Mouse (Mus musculus) midbrain, embryonic 12.5 days (tissue): ENCODE results near the gene Zfp87. TPM values are rescaled to one million over a fixed set of nuclear protein-coding genes. Genes with fewer than 3 reads are reported as not detected.

Source experiments
- ATAC-seq: fragments of 200-750 bp; cut with Nextera tagmentation; 2 replicates; pipeline ENCODE4 v1.8.0; 2017; ENCODE audit warnings: low read depth, moderate TSS enrichment, moderate library complexity; ENCODE audit not compliant: low FRiP score
- H3K27ac ChIP-seq: fragments of 300-500 bp; sonication (generic); replicated peaks from 2 replicates; pipeline ENCODE4 v1.5.1; 2016; ENCODE audit warnings: mild to moderate bottlenecking
- H3K27me3 ChIP-seq: fragments of 300-500 bp; sonication (generic); 2 replicates; pipeline ENCODE4 v1.6.1; 2016; ENCODE audit warnings: mild to moderate bottlenecking
- H3K36me3 ChIP-seq: fragments of 300-500 bp; sonication (generic); 2 replicates; pipeline ENCODE4 v1.6.1; 2016
- H3K4me1 ChIP-seq: fragments of 300-500 bp; sonication (generic); 2 replicates; pipeline ENCODE4 v1.6.1; 2016
- H3K4me2 ChIP-seq: fragments of 300-500 bp; sonication (generic); replicated peaks from 2 replicates; pipeline ENCODE4 v1.6.1; 2016; ENCODE audit warnings: mild to moderate bottlenecking, moderate library complexity
- H3K4me3 ChIP-seq: fragments of 300-500 bp; sonication (generic); 2 replicates; pipeline ENCODE4 v1.5.1; 2016; ENCODE audit warnings: mild to moderate bottlenecking
- H3K9ac ChIP-seq: fragments of 300-500 bp; sonication (generic); replicated peaks from 2 replicates; pipeline ENCODE4 v1.6.1; 2016; ENCODE audit warnings: mild to moderate bottlenecking, moderate library complexity
- H3K9me3 ChIP-seq: fragments of 300-500 bp; sonication (generic); 2 replicates; pipeline ENCODE4 v1.6.1; 2016; ENCODE audit warnings: mild to moderate bottlenecking
- WGBS: fragments of 180-500 bp; shearing (Covaris S2); methylation state at CpG from one replicate; pipeline ENCODE4 v1.1.7; 2016; 5-methylcytosine and 5-hydroxymethylcytosine counted together
- polyA plus RNA-seq: library from polyadenylated mRNA; unstranded; fragments of >200 nt; fragmentation: Nextera tagmentation; extraction: Ambion mirVana; gene quantifications from 2 replicates; pipeline ENCODE4 v1.2.1, GENCODE M21; 2016

Gene Zfp87
- 32.7 and 36.7 TPM in 2 replicates for polyA plus RNA-seq

DNA sequence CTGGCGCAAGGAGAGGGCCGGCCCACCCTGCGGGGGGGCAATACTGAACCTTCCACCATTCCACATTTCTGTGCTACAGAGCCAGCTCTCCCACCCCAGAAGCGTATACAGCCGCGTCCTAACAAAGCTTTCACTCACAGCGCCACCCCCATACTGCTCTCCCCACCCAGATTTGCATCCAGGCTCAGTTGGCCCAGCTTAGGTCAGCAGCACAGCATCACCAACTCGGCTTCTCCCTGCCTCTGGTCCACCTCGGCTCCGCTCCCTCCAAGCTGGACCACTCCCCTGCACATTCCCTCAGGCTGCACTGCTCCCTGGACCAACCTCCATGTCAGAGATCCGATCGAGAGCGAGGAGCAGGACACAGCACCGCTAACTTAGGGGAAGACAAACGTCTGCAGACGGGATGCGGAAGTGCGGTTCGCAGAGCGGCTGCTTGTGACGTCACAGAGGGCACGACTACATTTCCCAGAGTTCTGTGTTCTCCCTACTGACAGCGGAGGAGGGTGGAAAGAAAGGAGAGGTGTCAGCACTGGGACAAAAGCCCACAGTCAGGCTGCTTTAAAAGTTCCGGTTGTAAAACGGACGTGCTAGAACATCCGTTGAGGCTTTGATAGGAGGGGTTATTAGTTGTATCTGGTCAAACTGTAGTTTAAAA lies at the start of gene Zfp87, which contains the start of gene Gm26965:
Zfp87 (minus strand) TSS at position 425 of the 658 bp plus-strand sequence.
Gm26965 (minus strand) TSS at position 399 of the 658 bp plus-strand sequence.
- peak; percentile 98 for ATAC-seq
- Histone ChIP-seq H3K27me3 (no peaks in the 10 kb centered on the region), H3K4me1 (peaks cover 20% of the 10 kb centered on the region), H3K4me2 (peak within 1 kb of the TSS; percentile 86), H3K9ac (peak within 1 kb of the TSS; percentile 85), H3K36me3 (peaks cover 3% of the 10 kb centered on the region), H3K4me3 (peak within 1 kb of the TSS; percentile 88), H3K27ac (peak within 1 kb of the TSS; percentile 61), H3K9me3 (no peaks in the 10 kb centered on the region)
- under 1% methylated on average over 27 of the region's 27 CpGs for WGBS

DNA sequence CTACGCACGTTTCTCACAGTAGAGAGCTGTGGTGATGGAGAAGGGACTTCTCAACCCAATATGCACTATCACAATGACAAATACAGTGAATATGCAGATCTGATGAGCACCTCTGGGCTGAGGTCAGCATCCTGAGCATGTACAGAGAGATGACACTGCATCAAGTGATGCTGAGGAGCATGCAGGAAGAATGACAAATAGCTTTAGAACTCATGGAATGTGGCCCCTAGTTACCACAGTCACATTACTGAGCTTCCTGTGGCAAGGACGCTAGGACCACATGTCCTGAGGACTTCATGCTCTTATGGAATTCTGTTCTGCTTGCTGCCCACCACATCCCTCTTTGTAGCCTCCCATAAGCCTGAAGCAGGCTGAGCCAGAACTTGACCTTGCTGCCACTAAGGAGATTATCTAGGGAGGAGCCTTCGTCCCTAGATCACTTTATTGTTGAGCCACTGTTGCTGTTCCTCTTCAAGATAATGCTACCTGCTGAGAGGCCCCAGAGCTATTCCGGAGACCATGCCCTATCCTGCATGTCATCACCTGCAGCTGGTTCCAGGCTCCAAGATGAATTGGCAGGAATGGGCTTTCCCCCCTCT lies 46.7 kb upstream of the Zfp87 start:
- Histone ChIP-seq H3K27ac (no peak overlapping the region), H3K27me3 (no peaks in the 10 kb centered on the region), H3K4me3 (no peak overlapping the region), H3K4me1 (no peaks in the 10 kb centered on the region), H3K9ac (no peak overlapping the region), H3K9me3 (no peaks in the 10 kb centered on the region), H3K4me2 (no peak overlapping the region), H3K36me3 (no peaks in the 10 kb centered on the region)
- no peak for ATAC-seq
- 72% methylated on average over 5 of the region's 5 CpGs for whole genome bisulfite sequencing

DNA sequence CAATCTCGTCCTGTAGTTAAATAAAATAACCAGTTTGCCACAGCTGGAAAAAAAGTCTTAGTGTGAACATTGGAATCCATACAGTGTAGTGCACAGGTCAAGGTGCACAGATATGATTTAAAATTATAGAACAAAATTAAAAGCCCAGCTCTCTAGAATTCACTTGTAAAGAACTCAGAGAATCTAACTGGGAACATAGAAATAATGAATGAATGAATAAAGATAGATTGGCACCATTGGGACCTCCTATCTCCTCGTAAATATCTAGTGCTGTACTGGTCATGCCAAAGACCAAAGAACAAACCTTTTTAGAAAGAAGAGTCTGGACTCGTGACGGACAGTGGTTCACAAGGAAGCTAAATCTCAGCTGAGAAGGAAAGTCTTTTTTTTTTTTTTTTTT lies 27.8 kb upstream of the Zfp87 start, which contains the start of gene Zfp748:
Zfp748 (minus strand) TSS at position 101 of the 400 bp plus-strand sequence.
- Histone ChIP-seq H3K9ac (peak within 1 kb of the TSS; percentile 85), H3K4me2 (peak within 1 kb of the TSS; percentile 60), H3K27ac (peak within 1 kb of the TSS; percentile 76), H3K36me3 (no peaks in the 10 kb centered on the region), H3K9me3 (no peaks in the 10 kb centered on the region), H3K27me3 (no peaks in the 10 kb centered on the region), H3K4me3 (peak within 1 kb of the TSS; percentile 90), H3K4me1 (peaks cover 10% of the 10 kb centered on the region)
- ATAC-seq: no peak
- WGBS: 83% methylated on average over 4 of the region's 4 CpGs

DNA sequence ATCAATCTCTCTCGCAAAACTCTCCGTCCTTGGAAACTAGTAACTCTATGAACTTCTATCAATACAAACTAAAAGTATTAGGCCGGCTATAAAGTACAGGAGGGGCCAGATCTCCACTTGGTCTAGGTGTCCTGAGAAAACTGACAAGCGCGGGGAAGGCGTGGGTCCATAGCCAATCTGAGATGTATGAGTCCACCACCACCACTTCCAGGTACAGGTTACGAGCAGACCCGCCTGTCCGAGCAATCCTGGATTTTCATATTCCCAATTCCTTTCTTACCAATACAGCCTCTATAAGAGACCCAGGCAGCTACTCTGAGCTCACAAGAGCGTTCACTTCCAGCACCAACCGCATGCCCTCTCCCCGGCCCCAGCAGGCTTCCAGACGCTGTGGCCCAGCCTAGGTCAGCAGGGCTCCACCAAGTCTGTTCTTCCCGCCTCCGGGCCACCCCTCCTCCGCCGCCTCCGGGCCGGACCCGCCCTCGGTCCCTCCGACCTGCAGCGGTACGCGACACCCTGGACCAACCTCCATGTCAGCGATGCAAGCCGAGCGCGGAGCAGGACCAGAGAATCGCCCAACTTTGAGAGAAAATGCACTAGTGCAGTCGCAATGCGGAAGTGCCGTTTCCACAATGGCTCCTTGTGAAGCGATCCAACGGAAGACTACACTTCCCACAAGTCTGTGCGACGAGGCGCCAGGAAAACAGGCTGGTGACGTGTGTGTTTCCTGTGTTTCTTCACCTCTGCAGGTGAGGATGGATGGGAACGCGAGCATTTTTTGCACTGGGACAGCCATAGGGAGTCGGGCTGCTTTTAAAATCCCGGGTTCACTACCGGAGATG lies 26.7 kb upstream of the Zfp87 start:
- ATAC-seq: peak; percentile 99
- Histone ChIP-seq H3K4me3 (peak overlapping the region; percentile 90), H3K4me1 (peaks cover 10% of the 10 kb centered on the region), H3K4me2 (peak overlapping the region; percentile 60), H3K27ac (peak overlapping the region; percentile 76), H3K27me3 (no peaks in the 10 kb centered on the region), H3K9ac (peak overlapping the region; percentile 85), H3K9me3 (no peaks in the 10 kb centered on the region), H3K36me3 (no peaks in the 10 kb centered on the region)
- under 1% methylated on average over 44 of the region's 44 CpGs for WGBS

DNA sequence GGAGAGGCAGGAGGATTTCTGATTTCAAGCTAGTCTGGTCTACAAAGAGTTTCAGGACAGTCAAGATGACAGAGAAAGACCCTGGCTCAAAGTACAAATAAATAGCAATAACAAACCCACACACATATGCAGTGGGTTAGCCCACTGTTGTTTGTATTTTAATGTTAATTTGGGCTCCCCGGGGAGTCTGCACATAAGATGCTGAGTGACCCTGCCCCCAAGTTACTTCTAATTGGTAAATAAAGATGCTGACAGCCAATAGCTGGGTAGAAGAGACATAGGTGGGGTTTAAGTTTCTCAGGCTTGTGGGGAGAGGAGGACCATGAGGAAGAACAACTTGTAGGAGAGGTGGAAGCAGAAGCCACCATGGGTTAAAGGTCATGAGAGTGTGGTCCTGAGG lies 20.0 kb upstream of the Zfp87 start:
- H3K4me3 ChIP-seq: no peak overlapping the region
- H3K9me3 ChIP-seq: peaks cover 10% of the 10 kb centered on the region
- H3K4me2 ChIP-seq: no peak overlapping the region
- H3K27ac ChIP-seq: no peak overlapping the region
- ATAC-seq: no peak
- no peaks in the 10 kb centered on the region for H3K27me3 ChIP-seq
- no peaks in the 10 kb centered on the region for H3K4me1 ChIP-seq
- peaks cover 44% of the 10 kb centered on the region for H3K36me3 ChIP-seq
- 91% methylated on average over 1 of the region's 1 CpGs for WGBS
- no peak overlapping the region for H3K9ac ChIP-seq

DNA sequence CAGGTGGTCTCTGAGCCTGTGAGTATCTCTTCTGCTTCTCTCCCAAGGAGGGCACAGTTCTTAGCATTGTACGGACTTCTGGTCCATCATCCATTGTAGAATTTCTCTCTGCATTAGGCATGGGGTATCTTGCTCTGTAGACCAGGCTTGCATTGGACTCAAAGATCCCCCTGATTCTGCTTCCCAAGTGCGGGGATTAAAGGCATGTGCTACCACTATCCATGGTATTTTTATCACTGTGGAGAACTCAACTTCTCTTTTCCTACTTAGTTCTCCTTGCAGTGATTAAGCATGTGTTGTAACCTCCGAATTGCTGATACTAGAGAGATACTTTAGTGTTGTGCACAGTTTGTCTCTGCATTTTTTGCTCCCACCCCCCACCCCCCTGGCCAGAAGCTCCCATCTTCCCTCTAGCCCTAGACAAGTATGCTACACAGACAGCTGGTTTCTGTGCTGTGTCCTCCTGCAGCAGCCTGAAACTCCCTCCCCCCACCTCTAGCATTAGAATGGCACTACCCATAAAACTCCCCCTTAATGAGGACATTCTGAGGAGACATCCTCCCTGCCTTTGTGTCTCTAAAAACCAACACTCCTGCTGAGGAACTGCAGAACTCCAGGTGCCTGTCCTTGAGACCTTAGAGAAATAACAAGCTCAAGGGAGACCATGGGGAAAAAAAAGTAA lies 1.2 kb upstream of the Zfp87 start:
- Histone ChIP-seq H3K27ac (no peak overlapping the region), H3K36me3 (no peaks in the 10 kb centered on the region), H3K9ac (no peak overlapping the region), H3K4me3 (no peak overlapping the region), H3K4me1 (peaks cover 20% of the 10 kb centered on the region), H3K27me3 (no peaks in the 10 kb centered on the region), H3K4me2 (no peak overlapping the region), H3K9me3 (no peaks in the 10 kb centered on the region)
- WGBS: 85% methylated on average over 3 of the region's 3 CpGs
- ATAC-seq: no peak

DNA sequence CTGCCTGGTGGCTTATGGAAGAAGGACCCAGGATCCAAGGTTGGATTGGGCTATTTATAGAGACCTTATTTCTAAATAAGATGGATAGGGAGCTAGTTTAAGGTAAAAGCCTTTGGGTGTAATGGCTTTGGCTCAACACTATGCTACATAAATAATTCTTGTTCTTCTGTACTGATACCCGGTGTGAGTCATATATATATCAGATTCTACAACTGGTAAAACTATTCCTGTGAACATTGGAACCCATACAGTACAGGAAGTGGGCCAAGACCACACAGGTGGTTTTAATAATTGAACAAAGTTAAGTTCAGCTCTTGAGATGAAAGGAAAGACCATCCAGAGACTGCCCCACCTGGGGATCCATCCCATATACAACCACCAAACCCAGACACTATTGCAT lies 25.1 kb downstream of the Zfp87 start:
- peak; percentile 27; the same call in 1 of the 2 replicates for ATAC-seq
- Histone ChIP-seq H3K36me3 (no peaks in the 10 kb centered on the region; the same call in 1 of the 2 replicates), H3K4me2 (peak overlapping the region; percentile 68; the same call in 1 of the 2 replicates), H3K4me3 (no peak overlapping the region), H3K9me3 (no peaks in the 10 kb centered on the region), H3K4me1 (peaks cover 8% of the 10 kb centered on the region), H3K27ac (no peak overlapping the region), H3K9ac (no peak overlapping the region), H3K27me3 (no peaks in the 10 kb centered on the region)
- WGBS: 78% methylated on average over 1 of the region's 1 CpGs

DNA sequence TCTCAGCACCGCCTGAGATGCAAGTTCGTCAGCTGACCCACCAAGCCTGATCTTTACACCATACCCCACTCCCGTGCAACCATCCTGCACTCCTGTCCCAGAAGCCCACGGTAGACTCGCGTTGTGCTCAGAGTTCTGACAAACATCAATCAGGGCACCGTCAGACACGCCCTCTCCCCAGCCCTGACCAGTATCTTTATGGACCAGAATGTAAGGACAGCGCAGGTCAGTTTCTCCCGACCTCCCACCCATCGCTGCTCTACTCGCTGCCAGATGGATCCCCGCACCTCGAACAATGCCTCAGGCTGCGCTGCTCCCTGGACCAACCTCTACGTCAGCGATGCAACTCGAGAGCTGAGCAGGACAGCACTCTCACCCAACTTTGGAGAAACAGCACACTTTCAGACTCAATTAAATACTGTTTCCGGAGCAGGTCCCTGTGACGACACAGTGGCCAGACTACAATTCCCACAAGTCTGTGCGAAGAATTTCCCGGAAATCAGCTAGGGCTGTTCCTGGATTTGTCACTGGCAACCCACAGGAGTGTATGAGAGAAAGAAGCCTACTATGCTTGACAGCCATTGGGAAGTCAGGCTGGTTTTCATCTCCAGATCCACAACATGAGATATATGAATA lies 25.8 kb downstream of the Zfp87 start, which contains the start of gene Zfp58:
Zfp58 (minus strand) TSS at position 472 of the 636 bp plus-strand sequence.
- Histone ChIP-seq H3K9me3 (no peaks in the 10 kb centered on the region), H3K4me3 (peak within 1 kb of the TSS; percentile 81), H3K4me2 (peak within 1 kb of the TSS; percentile 68), H3K27me3 (no peaks in the 10 kb centered on the region), H3K36me3 (peaks cover 5% of the 10 kb centered on the region), H3K9ac (peak within 1 kb of the TSS; percentile 72), H3K4me1 (peaks cover 8% of the 10 kb centered on the region), H3K27ac (0 out of 2 replicates have a peak within 1 kb of the TSS, but pooled peaks have one; percentile 43)
- peak; percentile 98 for ATAC-seq
- 0% methylated on average over 22 of the region's 22 CpGs for WGBS

DNA sequence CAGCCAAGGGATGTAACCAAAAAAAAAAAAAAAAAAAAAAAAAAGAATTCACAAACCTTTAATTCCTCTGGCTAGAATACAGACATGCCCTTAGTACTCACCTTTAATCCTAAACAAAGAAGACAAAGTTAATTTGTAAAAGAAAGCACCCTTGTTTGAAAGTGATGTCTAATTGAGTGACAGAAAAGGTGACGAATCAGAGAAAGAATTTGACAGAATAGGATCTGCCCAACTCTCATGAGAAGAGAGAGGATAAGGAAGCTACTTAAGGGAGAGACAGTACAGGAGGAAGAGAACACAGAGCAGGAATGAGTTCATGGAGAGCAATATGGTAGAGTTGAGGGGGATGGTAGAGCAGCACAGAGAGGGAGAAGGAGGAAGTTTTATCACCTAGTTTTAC lies 30.3 kb downstream of the Zfp87 start:
- Histone ChIP-seq H3K4me3 (no peak overlapping the region), H3K27ac (no peak overlapping the region), H3K36me3 (peaks cover 48% of the 10 kb centered on the region), H3K27me3 (no peaks in the 10 kb centered on the region), H3K9me3 (peaks cover 17% of the 10 kb centered on the region), H3K9ac (no peak overlapping the region), H3K4me2 (no peak overlapping the region), H3K4me1 (peaks cover 8% of the 10 kb centered on the region)
- ATAC-seq: no peak
- 88% methylated on average over 1 of the region's 1 CpGs for WGBS

DNA sequence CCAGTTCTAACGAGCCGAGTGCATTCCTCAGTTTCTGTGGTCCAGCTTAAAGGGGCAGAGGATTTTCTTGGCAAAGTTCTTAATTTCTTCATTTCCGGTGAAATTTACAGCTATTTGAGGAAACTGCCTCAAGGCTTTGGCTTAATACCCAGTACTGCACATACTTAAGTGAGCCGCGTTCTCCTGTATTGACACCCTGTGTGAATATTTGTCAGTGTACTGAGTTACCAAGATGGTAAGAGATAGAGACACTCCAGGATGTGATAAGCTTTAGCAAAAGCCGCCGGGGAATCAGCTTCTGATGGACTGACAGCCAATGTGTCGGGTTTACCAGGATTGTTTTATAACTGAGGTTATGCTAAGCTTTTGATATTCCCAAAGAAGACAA lies 41.6 kb downstream of the Zfp87 start:
- H3K27ac ChIP-seq: no peak overlapping the region
- H3K27me3 ChIP-seq: no peaks in the 10 kb centered on the region
- H3K9ac ChIP-seq: peak overlapping the region; percentile 61
- H3K4me2 ChIP-seq: peak overlapping the region; percentile 69
- peak overlapping the region; percentile 63 for H3K4me3 ChIP-seq
- peaks cover 5% of the 10 kb centered on the region; the same call in 1 of the 2 replicates for H3K36me3 ChIP-seq
- H3K9me3 ChIP-seq: no peaks in the 10 kb centered on the region
- ATAC-seq: peak; percentile 63
- peaks cover 8% of the 10 kb centered on the region; the same call in 1 of the 2 replicates for H3K4me1 ChIP-seq
- WGBS: 43% methylated on average over 8 of the region's 8 CpGs
